Mouse (Mus musculus): ENCODE measurements around the gene Cdcp1. TPM values are rescaled to one million over a fixed set of nuclear protein-coding genes. Genes with fewer than 3 reads are reported as not detected.

Gene Cdcp1
- total RNA-seq, 2 experiments from 2014 or later = 0.08 TPM

GRCm38 (mm10) chr9:123224863-123225431, 9.1 kb upstream of the Cdcp1 start:
- intact Hi-C loops (cut with DNase I) = no loop called here
- no peak for DNase-seq (ENCODE audit: low spot score)

GRCm38 (mm10) chr9:123219826-123220225, 4.0 kb upstream of the Cdcp1 start:
- DNase-seq (ENCODE audit: low spot score) = no peak

GRCm38 (mm10) chr9:123213371-123213770, 2.5 kb downstream of the Cdcp1 start:
- DNase-seq (ENCODE audit: low spot score) = no peak
- intact Hi-C loops (cut with DNase I) = no loop called here

More at GRCm38 (mm10) chr9:123219826-123220225, 4.0 kb upstream of the Cdcp1 start:
- intact Hi-C loops (cut with DNase I) = no loop called here

- no peak for DNase-seq (ENCODE audit: low spot score)
- intact Hi-C loops (cut with DNase I) = no loop called here
These were observed 7.9 kb downstream of the Cdcp1 start for GRCm38 (mm10) chr9:123207895-123208294.

- intact Hi-C loops (cut with DNase I) = no loop called here
- DNase-seq (ENCODE audit: low spot score) = no peak
These were observed 8.9 kb downstream of the Cdcp1 start for GRCm38 (mm10) chr9:123206948-123207347.

GRCm38 (mm10) chr9:123206526-123206925, 9.3 kb downstream of the Cdcp1 start:
- intact Hi-C loops (cut with DNase I) = no loop called here
- no peak for DNase-seq (ENCODE audit: low spot score)

- intact Hi-C loops (cut with DNase I) = no loop called here
- DNase-seq (ENCODE audit: low spot score) = no peak
These were observed 15.7 kb downstream of the Cdcp1 start for GRCm38 (mm10) chr9:123200116-123200515.

- no peak for DNase-seq (ENCODE audit: low spot score)
- intact Hi-C loops (cut with DNase I) = no loop called here
These were observed 27.6 kb downstream of the Cdcp1 start for GRCm38 (mm10) chr9:123188271-123188670.

GRCm38 (mm10) chr9:123187589-123187988, 28.2 kb downstream of the Cdcp1 start:
- intact Hi-C loops (cut with DNase I) = no loop called here
- no peak for DNase-seq (ENCODE audit: low spot score)

GRCm38 (mm10) chr9:123186151-123186550, 29.7 kb downstream of the Cdcp1 start:
- intact Hi-C loops (cut with DNase I) = no loop called here
- DNase-seq (ENCODE audit: low spot score) = no peak

GRCm38 (mm10) chr9:123185546-123185945, 30.3 kb downstream of the Cdcp1 start:
- DNase-seq (ENCODE audit: low spot score) = no peak
- intact Hi-C loops (cut with DNase I) = no loop called here

- intact Hi-C loops (cut with DNase I) = no loop called here
- DNase-seq (ENCODE audit: low spot score) = no peak
These were observed 32.6 kb downstream of the Cdcp1 start for GRCm38 (mm10) chr9:123183226-123183625.

GRCm38 (mm10) chr9:123180003-123180402, 35.8 kb downstream of the Cdcp1 start:
- DNase-seq (ENCODE audit: low spot score) = no peak
- intact Hi-C loops (cut with DNase I) = no loop called here

GRCm38 (mm10) chr9:123177380-123178048, 38.3 kb downstream of the Cdcp1 start:
- intact Hi-C loops (cut with DNase I) = no loop called here

GRCm38 (mm10) chr9:123174356-123174755, 41.5 kb downstream of the Cdcp1 start:
- intact Hi-C loops (cut with DNase I) = no loop called here

More at GRCm38 (mm10) chr9:123177380-123178048, 38.3 kb downstream of the Cdcp1 start:
- no peak for DNase-seq (ENCODE audit: low spot score)

GRCm38 (mm10) chr9:123173760-123174159, 42.1 kb downstream of the Cdcp1 start:
- intact Hi-C loops (cut with DNase I) = no loop called here
- no peak for DNase-seq (ENCODE audit: low spot score)

More at GRCm38 (mm10) chr9:123174356-123174755, 41.5 kb downstream of the Cdcp1 start:
- DNase-seq (ENCODE audit: low spot score) = no peak

- intact Hi-C loops (cut with DNase I) = no loop called here
- no peak for DNase-seq (ENCODE audit: low spot score)
These were observed 49.9 kb downstream of the Cdcp1 start for GRCm38 (mm10) chr9:123165781-123166443.

GRCm38 (mm10) chr9:123162985-123163694, 52.7 kb downstream of the Cdcp1 start:
- intact Hi-C loops (cut with DNase I) = no loop called here
- DNase-seq (ENCODE audit: low spot score) = no peak

GRCm38 (mm10) chr9:123161792-123162191, 54.0 kb downstream of the Cdcp1 start:
- intact Hi-C loops (cut with DNase I) = no loop called here
- no peak for DNase-seq (ENCODE audit: low spot score)

GRCm38 (mm10) chr9:123159330-123159729, 56.5 kb downstream of the Cdcp1 start:
- intact Hi-C loops (cut with DNase I) = loop anchor here (1.0 to 5.0 kb wide), 3 partner anchors 94 to 363 kb away; no protein-coding TSS in a partner anchor
- DNase-seq (ENCODE audit: low spot score) = no peak
